ENCODE assay signal across 27 mouse cellular contexts in genomic region chr6:115322956-115323355, GRCm38 (mm10). TPM values are rescaled to one million over a fixed set of nuclear protein-coding genes. Genes with fewer than 3 reads are reported as not detected.
DNase-seq lines count a peak whose midpoint lies in the region; TF ChIP-seq lines count a peak whose summit lies in the region.
"Had no signal": no experiment of that assay in that cellular context is flagged by ENCODE, and none has a peak within 500 bp of the region (broad histone marks: within the 10 kb centered on the region; RNA-seq: fewer than 3 reads in every experiment).

No protein-coding gene starts in this region.

- H3K36me3 ChIP-seq in C2C12 (ENCODE audit: control insufficient read depth, insufficient read depth) (no peaks in the 10 kb centered on the region), myocyte (ENCODE audit: control insufficient read depth, insufficient read depth) (no peaks in the 10 kb centered on the region)
- H3K36me3 ChIP-seq: embryonic facial prominence, embryonic 12.5 days; embryonic facial prominence, embryonic 15.5 days; G1E; heart, embryonic 12.5 days; heart, embryonic 15.5 days had no signal

- H3K79me3 ChIP-seq in C2C12 (ENCODE audit: low read depth) = no peaks in the 10 kb centered on the region

- TF ChIP-seq CTCF in C2C12 (IDR thresholded peaks at IDR 0.05; ENCODE audit: control insufficient read depth, insufficient read depth, insufficient read length) = no peak

- intact Hi-C loops in gastrocnemius, postnatal 14 days (cut with DNase I; ENCODE audit: low total_unique reads) = no loop called here

- H3ac ChIP-seq in C2C12 (ENCODE audit: control insufficient read depth, insufficient read length, low read depth) (peak overlapping the region; percentile 30), myocyte (ENCODE audit: control insufficient read depth, insufficient read length) (no peak overlapping the region)

- peak overlapping the region; percentile 48 for H3K4me2 ChIP-seq in myocyte (ENCODE audit: low read depth)
- H3K4me2 ChIP-seq: embryonic facial prominence, embryonic 12.5 days; embryonic facial prominence, embryonic 15.5 days; heart, embryonic 12.5 days; heart, embryonic 15.5 days; hindbrain, embryonic 14.5 days had no signal

- no peak for TF ChIP-seq POLR2A in myocyte (IDR thresholded peaks at IDR 0.05; ENCODE audit: insufficient read length, low read depth)

- no peaks in the 10 kb centered on the region for H3K79me2 ChIP-seq in C2C12 (ENCODE audit: control insufficient read depth, insufficient read depth)
- no peaks in the 10 kb centered on the region for H3K79me2 ChIP-seq in myocyte (ENCODE audit: control insufficient read depth, insufficient read depth)

- peak; percentile 21 for DNase-seq in adrenal gland, adult 2 months
- DNase-seq in adrenal gland, postnatal 14 days = no peak
- DNase-seq in 3134 (ENCODE audit: extremely low read depth, insufficient read length, low spot score) = peak; percentile 57
- no peak for DNase-seq in frontal cortex, postnatal 25 days (ENCODE audit: low spot score in 2 of 2)
- DNase-seq in layer of hippocampus, adult 9-11 months = no peak
- no peak for DNase-seq in gastrocnemius, postnatal 14 days
- DNase-seq: adrenal gland, postnatal 10 days; cerebellum, adult 11 months; cerebellum, adult 2 months; cerebellum, adult 9-11 months; cerebellum, postnatal 25 days; gastrocnemius, postnatal 10 days; heart, adult 18-20 months; heart, postnatal 10 days; heart, postnatal 4 days had no signal

- no peaks in the 10 kb centered on the region for H3K27me3 ChIP-seq in C2C12 (ENCODE audit: control insufficient read depth, insufficient read depth, insufficient read length)
- H3K27me3 ChIP-seq in myocyte (ENCODE audit: control insufficient read depth, insufficient read depth, insufficient read length) = no peaks in the 10 kb centered on the region
- H3K27me3 ChIP-seq: CH12.LX; embryonic facial prominence, embryonic 12.5 days; embryonic facial prominence, embryonic 15.5 days; heart, embryonic 15.5 days had no signal

- H3K4me3 ChIP-seq in C2C12 (ENCODE audit: insufficient read depth, poor library complexity, severe bottlenecking) = no peak overlapping the region
- no peak overlapping the region for H3K4me3 ChIP-seq in myocyte
- H3K4me3 ChIP-seq: embryonic facial prominence, embryonic 12.5 days; embryonic facial prominence, embryonic 15.5 days; heart, embryonic 12.5 days; heart, embryonic 15.5 days had no signal

TF ChIP-seq in C2C12, 6 proteins besides CTCF, POLR2A, EP300 and RAD21:
- TF ChIP-seq FOSL1 (IDR thresholded peaks at IDR 0.05; ENCODE audit: insufficient read depth, low read length, poor library complexity, severe bottlenecking) (peak; percentile 60), MYOG (IDR thresholded peaks at IDR 0.05; ENCODE audit: control insufficient read depth, extremely low read depth, insufficient read length) (no peak), MAX (IDR thresholded peaks at IDR 0.05) (no peak), MYOD1 (IDR thresholded peaks at IDR 0.05; ENCODE audit: control insufficient read depth, insufficient read length, low read depth) (no peak), CEBPB (IDR thresholded peaks at IDR 0.05; ENCODE audit: low read depth) (no peak), USF1 (IDR thresholded peaks at IDR 0.05; ENCODE audit: low read depth) (no peak)

TF ChIP-seq in myocyte, 11 proteins besides CTCF, POLR2A, EP300 and RAD21:
- TF ChIP-seq USF1 (IDR thresholded peaks at IDR 0.05; ENCODE audit: low read depth) (no peak), SRF (IDR thresholded peaks at IDR 0.05; ENCODE audit: control insufficient read depth, insufficient read length, low read depth) (no peak), E2F4 (IDR thresholded peaks at IDR 0.05; ENCODE audit: insufficient read depth) (no peak), MYOD1 (IDR thresholded peaks at IDR 0.05; ENCODE audit: control insufficient read depth in 1 of 3, insufficient read length in 2 of 3, low read depth in 2 of 3) (no peak), REST (IDR thresholded peaks at IDR 0.05; ENCODE audit: insufficient read depth, insufficient read length) (no peak)

RNA-seq across cellular contexts. Expression of gene Pparg, which starts 37.8 kb away (rescaled TPM):
- 10 to 100 TPM; 77.8 to 86.1 TPM for total RNA-seq in adrenal gland, adult 2 months (2021)
- polyA plus RNA-seq in adrenal gland, adult 2 months (2012; rRNA removed) = 16.3 and 24.0 TPM in 2 replicates
- total RNA-seq in adrenal gland, postnatal 14 days (2021) = 129 and 133 TPM in 2 replicates
- polyA plus RNA-seq in C2C12 (2012; fragmentation: generic; extraction: Trizol) (12.6 TPM), myocyte (2012; fragmentation: generic; extraction: Trizol) (2.2 TPM)
- total RNA-seq in gastrocnemius, postnatal 14 days (2021) = 1 to 10 TPM; 4.0 to 6.7 TPM
- total RNA-seq: CH12.LX; common myeloid progenitor, adult 5-6 weeks; G1E had no signal
- polyA plus RNA-seq: forebrain, embryonic 11.5 days; forebrain, embryonic 14.5 days; G1E had no signal

Comparison
In these comparisons a context has a peak if more than half of its experiments do, and no peak if none do; other contexts are left out.
1. DNase-seq: peak in adrenal gland, adult 2 months (single experiment) and 3134 (single experiment); none in adrenal gland, postnatal 14 days (single experiment), frontal cortex, postnatal 25 days (0 of 2), layer of hippocampus, adult 9-11 months (single experiment) and gastrocnemius, postnatal 14 days (single experiment).
2. RNA of gene Pparg, which starts 37.8 kb away (total RNA-seq): 129 to 133 TPM in adrenal gland, postnatal 14 days and 77.8 to 86.1 TPM in adrenal gland, adult 2 months; 4.0 to 6.7 TPM in gastrocnemius, postnatal 14 days; every median in the first group is over 10 times any median in the second.